ENCODE assay signal across 17 mouse cellular contexts in the genomic region with DNA sequence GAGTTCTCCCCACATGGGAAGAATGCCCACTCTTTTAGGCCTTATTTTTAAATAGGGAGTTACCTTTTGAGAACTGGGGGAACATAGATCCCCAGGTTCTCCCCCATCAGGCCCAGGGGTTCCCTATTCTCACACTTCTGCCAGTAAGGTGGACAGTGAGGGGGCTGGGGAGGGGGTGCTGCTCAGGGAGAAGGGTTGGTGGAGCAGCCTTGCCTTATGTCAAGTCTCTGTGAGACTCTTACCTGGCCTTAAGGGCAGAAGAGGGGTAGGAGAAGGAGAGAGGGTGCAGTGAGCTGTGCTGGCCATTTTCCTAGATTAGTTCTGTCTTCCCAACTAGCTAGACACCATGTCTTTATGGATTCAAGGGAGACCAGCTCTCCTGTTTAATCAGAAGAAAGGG. TPM values are rescaled to one million over a fixed set of nuclear protein-coding genes. Genes with fewer than 3 reads are reported as not detected.
DNase-seq lines count a peak whose midpoint lies in the region; ATAC-seq and TF ChIP-seq lines count a peak whose summit lies in the region.
"Had no signal": no experiment of that assay in that cellular context is flagged by ENCODE, and none has a peak within 500 bp of the region (broad histone marks: within the 10 kb centered on the region; RNA-seq: fewer than 3 reads in every experiment).

No protein-coding gene starts in this region.

- no peak for TF ChIP-seq EP300 in liver, postnatal 0 days (IDR thresholded peaks at IDR 0.05; ENCODE audit: low read depth)

- peaks cover 48% of the 10 kb centered on the region for H3K4me1 ChIP-seq in embryonic facial prominence, embryonic 13.5 days
- peaks cover 41% of the 10 kb centered on the region for H3K4me1 ChIP-seq in hindbrain, postnatal 0 days (ENCODE audit: insufficient read depth, low read length)
- peaks cover 61% of the 10 kb centered on the region for H3K4me1 ChIP-seq in midbrain, embryonic 16.5 days (ENCODE audit: control insufficient read depth, insufficient read depth, low read length)
- peaks cover 23% of the 10 kb centered on the region for H3K4me1 ChIP-seq in liver, postnatal 0 days (ENCODE audit: insufficient read depth)

- TF ChIP-seq CTCF in hindbrain, postnatal 0 days (IDR thresholded peaks at IDR 0.05; ENCODE audit: low read depth), result no peak
- TF ChIP-seq CTCF in liver, postnatal 0 days (IDR thresholded peaks at IDR 0.05; ENCODE audit: low read depth), result no peak

- H3K4me2 ChIP-seq in embryonic facial prominence, embryonic 13.5 days, result no peak overlapping the region
- H3K4me2 ChIP-seq in hindbrain, postnatal 0 days (ENCODE audit: low read depth, low read length), result peak overlapping the region; percentile 71; the same call in 1 of the 2 replicates
- H3K4me2 ChIP-seq in midbrain, embryonic 16.5 days (ENCODE audit: low read length), result peak overlapping the region; percentile 10; the same call in 1 of the 2 replicates
- H3K4me2 ChIP-seq in liver, postnatal 0 days (ENCODE audit: low read depth, low read length), result no peak overlapping the region

- 0 out of 2 replicates have a peak overlapping the region, but pooled peaks have one; percentile 80 for H3K9ac ChIP-seq in embryonic facial prominence, embryonic 13.5 days
- 0 out of 2 replicates have a peak overlapping the region, but pooled peaks have one; percentile 18 for H3K9ac ChIP-seq in hindbrain, postnatal 0 days (replicated peaks; ENCODE audit: low read length)
- peak overlapping the region; percentile 87; the same call in 1 of the 2 replicates for H3K9ac ChIP-seq in midbrain, embryonic 16.5 days (ENCODE audit: low read depth, low read length)
- no peak overlapping the region for H3K9ac ChIP-seq in liver, postnatal 0 days (replicated peaks)
- H3K9ac ChIP-seq: liver, embryonic 14.5 days had no signal

- H3K27me3 ChIP-seq in embryonic facial prominence, embryonic 13.5 days, result no peaks in the 10 kb centered on the region
- no peaks in the 10 kb centered on the region for H3K27me3 ChIP-seq in hindbrain, postnatal 0 days (ENCODE audit: insufficient read depth, low read length)
- no peaks in the 10 kb centered on the region for H3K27me3 ChIP-seq in midbrain, embryonic 16.5 days (ENCODE audit: control insufficient read depth, insufficient read depth, low read depth, low read length)
- 0 out of 2 replicates have a peak, but pooled peaks cover 5% of the 10 kb centered on the region for H3K27me3 ChIP-seq in liver, postnatal 0 days (ENCODE audit: insufficient read depth, low read length)
- H3K27me3 ChIP-seq: heart, embryonic 13.5 days had no signal

- H3K9me3 ChIP-seq in embryonic facial prominence, embryonic 13.5 days, result no peaks in the 10 kb centered on the region
- no peaks in the 10 kb centered on the region for H3K9me3 ChIP-seq in hindbrain, postnatal 0 days (ENCODE audit: low read length)
- no peaks in the 10 kb centered on the region for H3K9me3 ChIP-seq in midbrain, embryonic 16.5 days (replicated peaks; ENCODE audit: control insufficient read depth, low read length, poor library complexity, severe bottlenecking)
- no peaks in the 10 kb centered on the region for H3K9me3 ChIP-seq in liver, postnatal 0 days (ENCODE audit: low read length)
- H3K9me3 ChIP-seq: heart, embryonic 13.5 days had no signal

- H3K36me3 ChIP-seq in embryonic facial prominence, embryonic 13.5 days, result peaks cover 5% of the 10 kb centered on the region
- no peaks in the 10 kb centered on the region for H3K36me3 ChIP-seq in hindbrain, postnatal 0 days (ENCODE audit: insufficient read depth, low read length)
- H3K36me3 ChIP-seq in midbrain, embryonic 16.5 days (ENCODE audit: control insufficient read depth, insufficient read depth, low read length), result peaks cover 5% of the 10 kb centered on the region; the same call in 1 of the 2 replicates
- no peaks in the 10 kb centered on the region for H3K36me3 ChIP-seq in liver, postnatal 0 days (replicated peaks; ENCODE audit: insufficient read depth, low read length)

- no peak overlapping the region; the same call in 1 of the 2 replicates for H3K27ac ChIP-seq in embryonic facial prominence, embryonic 13.5 days
- peak overlapping the region; percentile 92 for H3K27ac ChIP-seq in hindbrain, postnatal 0 days
- H3K27ac ChIP-seq in midbrain, embryonic 16.5 days (ENCODE audit: low read length), result 0 out of 2 replicates have a peak overlapping the region, but pooled peaks have one; percentile 94
- H3K27ac ChIP-seq in liver, postnatal 0 days (ENCODE audit: low read depth), result no peak overlapping the region
- H3K27ac ChIP-seq: heart, embryonic 13.5 days; liver, embryonic 14.5 days had no signal

- no peak overlapping the region for H3K4me3 ChIP-seq in embryonic facial prominence, embryonic 13.5 days
- H3K4me3 ChIP-seq in hindbrain, postnatal 0 days (ENCODE audit: low read length), result no peak overlapping the region
- no peak overlapping the region for H3K4me3 ChIP-seq in midbrain, embryonic 16.5 days (ENCODE audit: low read depth, low read length)
- no peak overlapping the region for H3K4me3 ChIP-seq in liver, postnatal 0 days (ENCODE audit: low read depth, low read length)
- H3K4me3 ChIP-seq: erythroblast, embryonic 14.5 days; heart, embryonic 13.5 days had no signal

- ATAC-seq in embryonic facial prominence, embryonic 13.5 days (ENCODE audit: insufficient number of reproducible peaks, insufficient read depth, low FRiP score, low TSS enrichment, low read depth), result no peak
- ATAC-seq in hindbrain, postnatal 0 days, result no peak
- ATAC-seq in midbrain, embryonic 16.5 days, result no peak
- no peak for ATAC-seq in liver, postnatal 0 days

- DNase-seq in heart, adult 11 months, result peak; percentile 70
- no peak for DNase-seq in heart, adult 18-20 months
- no peak for DNase-seq in hindbrain, postnatal 0 days (ENCODE audit: low spot score)
- DNase-seq in kidney, postnatal 14 days, result no peak
- DNase-seq in liver, postnatal 0 days, result no peak
- no peak for DNase-seq in layer of hippocampus, postnatal 10 days (ENCODE audit: low spot score in 2 of 2)
- DNase-seq: adrenal gland, postnatal 36 days; lung, postnatal 36 days; thymus, adult 2 months had no signal

RNA-seq across cellular contexts. Expression of gene Map3k12, which starts 4.4 kb away (rescaled TPM):
- total RNA-seq in heart, adult 18-20 months (2021), result 1 to 10 TPM; 1.8 to 2.3 TPM
- 24.1 and 25.2 TPM in 2 replicates for polyA plus RNA-seq in embryonic facial prominence, embryonic 13.5 days (2015; fragmentation: Nextera tagmentation; extraction: Ambion mirVana)
- total RNA-seq in hindbrain, postnatal 0 days (2014; rRNA removed), result 68.2 and 86.1 TPM in 2 replicates
- 41.2 and 42.0 TPM in 2 replicates for polyA plus RNA-seq in hindbrain, postnatal 0 days (2015; fragmentation: Nextera tagmentation; extraction: Ambion mirVana)
- 60.5 and 65.5 TPM in 2 replicates for polyA plus RNA-seq in midbrain, embryonic 16.5 days (2015; fragmentation: Nextera tagmentation; extraction: Ambion mirVana)
- 0.53 and 0.85 TPM in 2 replicates for polyA plus RNA-seq in liver, postnatal 0 days (2015; fragmentation: Nextera tagmentation; extraction: Ambion mirVana)
- 10 to 100 TPM; 83.2 to 88.9 TPM for total RNA-seq in layer of hippocampus, postnatal 10 days (2021)

RNA-seq across cellular contexts. Expression of gene Tarbp2, which starts 5.5 kb away (rescaled TPM):
- 10 to 100 TPM; 40.1 to 43.0 TPM for total RNA-seq in heart, adult 18-20 months (2021)
- 100 and 110 TPM in 2 replicates for polyA plus RNA-seq in embryonic facial prominence, embryonic 13.5 days (2015; fragmentation: Nextera tagmentation; extraction: Ambion mirVana)
- 69.9 and 91.1 TPM in 2 replicates for total RNA-seq in hindbrain, postnatal 0 days (2014; rRNA removed)
- 97.2 and 99.5 TPM in 2 replicates for polyA plus RNA-seq in hindbrain, postnatal 0 days (2015; fragmentation: Nextera tagmentation; extraction: Ambion mirVana)
- 94.1 and 105 TPM in 2 replicates for polyA plus RNA-seq in midbrain, embryonic 16.5 days (2015; fragmentation: Nextera tagmentation; extraction: Ambion mirVana)
- 26.8 and 27.8 TPM in 2 replicates for polyA plus RNA-seq in liver, postnatal 0 days (2015; fragmentation: Nextera tagmentation; extraction: Ambion mirVana)
- total RNA-seq in layer of hippocampus, postnatal 10 days (2021), result 10 to 100 TPM; 45.7 to 46.8 TPM

RNA-seq across cellular contexts. Expression of gene Gm10337, which starts 8.9 kb away (rescaled TPM):
- total RNA-seq in heart, adult 18-20 months (2021), result not detected
- polyA plus RNA-seq in embryonic facial prominence, embryonic 13.5 days (2015; fragmentation: Nextera tagmentation; extraction: Ambion mirVana), result 5.2 and 9.0 TPM in 2 replicates
- not detected in 2 replicates for total RNA-seq in hindbrain, postnatal 0 days (2014; rRNA removed)
- 2.7 and 7.3 TPM in 2 replicates for polyA plus RNA-seq in hindbrain, postnatal 0 days (2015; fragmentation: Nextera tagmentation; extraction: Ambion mirVana)
- polyA plus RNA-seq in midbrain, embryonic 16.5 days (2015; fragmentation: Nextera tagmentation; extraction: Ambion mirVana), result 12.6 TPM in 1 of 2 replicates, not detected in the other
- not detected in 2 replicates for polyA plus RNA-seq in liver, postnatal 0 days (2015; fragmentation: Nextera tagmentation; extraction: Ambion mirVana)
- not detected for total RNA-seq in layer of hippocampus, postnatal 10 days (2021)
- total RNA-seq: adrenal gland, postnatal 36 days; ES-E14; gastrocnemius, adult 8-10 months; left cerebral cortex, postnatal 10 days had no signal
- polyA plus RNA-seq: erythroblast, embryonic 14.5 days; liver, embryonic 14.5 days; thymus, adult 2 months had no signal

RNA-seq across cellular contexts. Expression of gene Npff, which starts 12.3 kb away (rescaled TPM):
- total RNA-seq in heart, adult 18-20 months (2021), result under 1 TPM; 0.87 to 0.92 TPM
- 2.9 and 3.8 TPM in 2 replicates for polyA plus RNA-seq in embryonic facial prominence, embryonic 13.5 days (2015; fragmentation: Nextera tagmentation; extraction: Ambion mirVana)
- 4.6 and 13.9 TPM in 2 replicates for total RNA-seq in hindbrain, postnatal 0 days (2014; rRNA removed)
- polyA plus RNA-seq in hindbrain, postnatal 0 days (2015; fragmentation: Nextera tagmentation; extraction: Ambion mirVana), result 3.1 and 5.4 TPM in 2 replicates
- polyA plus RNA-seq in midbrain, embryonic 16.5 days (2015; fragmentation: Nextera tagmentation; extraction: Ambion mirVana), result 1.4 and 2.2 TPM in 2 replicates
- 0.42 and 0.60 TPM in 2 replicates for polyA plus RNA-seq in liver, postnatal 0 days (2015; fragmentation: Nextera tagmentation; extraction: Ambion mirVana)
- total RNA-seq in layer of hippocampus, postnatal 10 days (2021), result 1 to 10 TPM; 2.6 to 6.3 TPM

RNA-seq across cellular contexts. Expression of gene Pcbp2, which starts 42.1 kb away (rescaled TPM):
- 100 to 1,000 TPM; 418 to 491 TPM for total RNA-seq in heart, adult 18-20 months (2021)
- polyA plus RNA-seq in embryonic facial prominence, embryonic 13.5 days (2015; fragmentation: Nextera tagmentation; extraction: Ambion mirVana), result 262 and 269 TPM in 2 replicates
- 151 and 157 TPM in 2 replicates for total RNA-seq in hindbrain, postnatal 0 days (2014; rRNA removed)
- 104 TPM in 2 replicates for polyA plus RNA-seq in hindbrain, postnatal 0 days (2015; fragmentation: Nextera tagmentation; extraction: Ambion mirVana)
- polyA plus RNA-seq in midbrain, embryonic 16.5 days (2015; fragmentation: Nextera tagmentation; extraction: Ambion mirVana), result 105 and 121 TPM in 2 replicates
- 68.4 and 70.9 TPM in 2 replicates for polyA plus RNA-seq in liver, postnatal 0 days (2015; fragmentation: Nextera tagmentation; extraction: Ambion mirVana)
- 100 to 1,000 TPM; 418 to 481 TPM for total RNA-seq in layer of hippocampus, postnatal 10 days (2021)

Comparison
In these comparisons a context has a peak if more than half of its experiments do, and no peak if none do; other contexts are left out.
1. H3K27ac ChIP-seq: peak in hindbrain, postnatal 0 days (single experiment) and midbrain, embryonic 16.5 days (single experiment); none in embryonic facial prominence, embryonic 13.5 days (single experiment) and liver, postnatal 0 days (single experiment).
2. H3K4me2 ChIP-seq: peak in hindbrain, postnatal 0 days (single experiment) and midbrain, embryonic 16.5 days (single experiment); none in embryonic facial prominence, embryonic 13.5 days (single experiment) and liver, postnatal 0 days (single experiment).
3. RNA of gene Map3k12, which starts 4.4 kb away (polyA plus RNA-seq): 60.5 to 65.5 TPM in midbrain, embryonic 16.5 days, 41.2 to 42.0 TPM in hindbrain, postnatal 0 days and 24.1 to 25.2 TPM in embryonic facial prominence, embryonic 13.5 days; 0.53 to 0.85 TPM in liver, postnatal 0 days; every median in the first group is over 10 times any median in the second.